Mouse (Mus musculus): Measurements from ENCODE around the gene Ggnbp2.

DNA sequence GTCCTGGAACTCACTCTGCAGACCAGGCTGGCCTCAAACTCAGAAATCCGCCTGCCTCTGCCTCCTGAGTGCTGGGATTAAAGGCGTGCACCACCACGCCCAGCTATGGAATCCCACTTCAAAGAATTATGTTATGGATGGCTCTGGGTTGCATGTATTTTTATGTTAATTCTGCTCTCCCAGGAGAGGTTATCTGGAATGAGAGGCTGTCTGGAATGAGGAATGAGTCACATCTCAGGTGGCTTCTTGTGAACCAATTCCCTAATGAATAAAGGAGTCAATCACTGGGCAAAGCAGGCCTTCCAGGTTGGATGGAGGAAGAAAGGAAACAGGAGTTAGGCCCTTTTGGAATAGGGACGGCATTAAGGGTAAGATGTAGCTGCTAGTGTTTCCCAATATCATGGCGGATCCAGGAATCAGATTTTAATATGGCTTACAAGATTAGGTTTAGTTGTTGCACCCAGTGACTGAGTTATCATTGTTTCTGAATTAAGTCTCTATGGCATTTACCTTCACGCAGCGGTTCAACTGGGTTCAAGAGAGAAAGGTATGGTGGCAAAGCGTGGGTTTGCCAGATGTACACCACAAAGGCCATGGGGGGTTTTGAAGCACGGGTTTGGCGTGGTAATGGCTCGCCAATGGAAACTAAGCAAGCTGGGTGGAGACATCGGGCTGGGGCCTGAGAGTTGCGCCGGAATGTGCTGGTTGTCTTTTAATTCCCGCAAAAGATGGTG is 23.7 kb downstream of the Ggnbp2 start:
- TF ChIP-seq CTCF (IDR thresholded peaks at IDR 0.05; ENCODE audit: insufficient read depth, low read depth, low read length) (no peak), POLR2A (IDR thresholded peaks at IDR 0.05; ENCODE audit: insufficient read depth, low read depth, low read length) (no peak)

All from olfactory bulb, adult 2 months (tissue).